Mouse (Mus musculus) stomach, embryonic 16.5 days (tissue): ENCODE results near the gene Atp4a. TPM values are rescaled to one million over a fixed set of nuclear protein-coding genes. Genes with fewer than 3 reads are reported as not detected.
A peak's percentile ranks its signal among the peaks of the same experiment; 100 is the strongest.

Experiments used
- ATAC-seq: fragments of 200-750 bp; cut with Nextera tagmentation; 2 replicates; pipeline ENCODE4 v1.8.0; 2017; ENCODE audit warnings: moderate number of reproducible peaks, moderate TSS enrichment; ENCODE audit not compliant: insufficient read depth, low FRiP score
- H3K27ac ChIP-seq: fragments of 300-500 bp; sonication (generic); 2 replicates; pipeline ENCODE4 v1.5.1; 2014; ENCODE audit warnings: low read length
- H3K27me3 ChIP-seq: fragments of 300-500 bp; sonication (generic); 2 replicates; pipeline ENCODE4 v1.6.1; 2014; ENCODE audit warnings: low read length, control low read depth, mixed read lengths; ENCODE audit not compliant: control insufficient read depth, insufficient read depth
- H3K36me3 ChIP-seq: fragments of 300-500 bp; sonication (generic); 2 replicates; pipeline ENCODE4 v1.6.1; 2014; ENCODE audit warnings: low read length; ENCODE audit not compliant: control insufficient read depth, insufficient read depth
- H3K4me1 ChIP-seq: fragments of 300-500 bp; sonication (generic); 2 replicates; pipeline ENCODE4 v1.6.1; 2014; ENCODE audit warnings: low read length, control low read depth, mixed read lengths; ENCODE audit not compliant: control insufficient read depth, insufficient read depth
- H3K4me2 ChIP-seq: fragments of 300-500 bp; sonication (generic); 2 replicates; pipeline ENCODE4 v1.6.1; 2014; ENCODE audit warnings: low read depth, low read length, mixed read lengths
- H3K4me3 ChIP-seq: fragments of 300-500 bp; sonication (generic); replicated peaks from 2 replicates; pipeline ENCODE4 v1.5.1; 2014; ENCODE audit warnings: mild to moderate bottlenecking, low read length
- H3K9ac ChIP-seq: fragments of 300-500 bp; sonication (generic); 2 replicates; pipeline ENCODE4 v1.6.1; 2014; ENCODE audit warnings: low read length
- H3K9me3 ChIP-seq: fragments of 300-500 bp; sonication (generic); replicated peaks from 2 replicates; pipeline ENCODE4 v1.6.1; 2016; ENCODE audit warnings: low read length, control low read depth; ENCODE audit not compliant: control insufficient read depth
- WGBS: fragments of 180-500 bp; shearing (Covaris S2); extraction: QIAGEN DNeasy Blood & Tissue Kit; methylation state at CpG from one replicate; pipeline ENCODE4 v1.1.7; 2014; 5-methylcytosine and 5-hydroxymethylcytosine counted together
- polyA plus RNA-seq: library from polyadenylated mRNA; unstranded; fragments of >200 nt; fragmentation: Nextera tagmentation; extraction: Ambion mirVana; gene quantifications from 2 replicates; pipeline ENCODE4 v1.2.1, GENCODE M21; 2015

Gene Atp4a
- polyA plus RNA-seq, 1 experiment from 2014 or later: 22.3 TPM

DNA sequence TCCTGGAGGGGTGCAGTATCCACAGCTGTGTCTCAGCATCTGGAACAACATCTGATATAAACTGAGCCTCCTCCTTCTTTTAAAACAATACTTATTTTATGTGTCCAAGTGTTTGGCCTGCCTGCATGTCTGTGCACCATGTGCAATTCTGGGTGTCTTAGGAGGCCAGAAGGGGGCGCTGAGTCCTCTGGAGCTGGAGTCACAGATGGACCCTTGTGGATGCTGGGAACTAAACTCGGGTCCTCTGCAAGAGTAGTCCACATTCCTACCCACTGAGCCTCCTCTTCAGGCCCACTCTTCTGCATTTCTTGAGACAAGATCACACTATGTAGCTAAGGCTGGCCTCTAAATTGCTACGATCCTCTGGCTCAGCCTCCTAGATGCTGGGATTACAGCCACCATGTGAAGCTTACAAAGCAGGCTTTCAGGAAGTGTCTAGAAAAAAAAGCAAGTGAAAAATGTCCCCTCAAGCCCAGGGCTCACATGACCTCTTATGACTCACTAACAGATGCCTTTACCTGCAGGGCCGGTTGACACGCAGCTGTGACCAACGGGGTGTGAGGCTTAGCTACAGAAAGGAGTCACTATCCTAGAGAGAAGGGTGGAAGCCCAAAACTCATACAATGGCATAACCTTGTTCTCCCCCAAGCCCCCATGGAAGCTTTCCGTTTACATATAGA lies 35.7 kb downstream of the Atp4a start:
- Histone ChIP-seq H3K27ac (peak overlapping the region; percentile 49; the same call in 1 of the 2 replicates), H3K27me3 (no peaks in the 10 kb centered on the region), H3K9me3 (no peaks in the 10 kb centered on the region; the same call in 1 of the 2 replicates), H3K4me2 (no peak overlapping the region), H3K4me3 (no peak overlapping the region), H3K9ac (no peak overlapping the region), H3K36me3 (no peaks in the 10 kb centered on the region), H3K4me1 (no peaks in the 10 kb centered on the region)
- no peak for ATAC-seq
- WGBS: 74% methylated on average over 7 of the region's 7 CpGs

DNA sequence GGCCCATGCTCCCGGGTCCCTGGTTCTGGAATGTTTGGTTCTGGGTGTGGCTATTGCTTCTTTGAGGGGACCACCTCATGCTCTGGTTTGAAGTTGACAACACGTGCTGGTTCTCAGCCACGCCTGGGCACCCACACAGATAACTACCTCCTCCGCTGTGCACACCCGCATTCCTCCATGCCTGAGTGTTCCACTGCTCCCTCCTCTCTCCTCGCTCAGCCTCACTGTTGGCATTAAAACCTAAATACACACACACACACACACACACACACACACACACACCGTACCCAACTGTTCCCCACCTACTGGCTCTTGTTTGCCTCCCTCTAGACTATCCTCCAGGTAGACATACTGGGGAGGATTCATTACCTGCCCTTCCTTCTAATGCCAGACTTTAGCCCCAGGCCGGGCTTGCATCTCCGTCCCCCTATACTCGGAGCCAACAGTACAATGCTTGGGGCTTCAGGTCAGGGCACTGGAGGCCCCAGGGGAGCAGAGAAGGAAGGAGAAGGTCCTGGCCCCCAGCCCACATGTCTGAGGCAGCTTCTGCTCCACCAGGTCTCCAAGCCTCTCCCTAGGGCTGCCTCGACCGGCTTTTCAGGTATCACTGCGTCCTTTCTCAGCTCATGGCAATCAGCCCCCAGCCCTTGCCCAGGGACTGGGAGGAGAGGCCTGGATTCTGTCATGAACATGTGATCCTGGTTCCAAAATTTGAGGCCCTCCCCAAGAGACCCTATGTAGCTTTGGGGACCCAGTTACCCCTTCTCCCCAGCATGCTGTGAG lies 38.0 kb downstream of the Atp4a start:
- H3K4me3 ChIP-seq: no peak overlapping the region
- WGBS: 68% methylated on average over 13 of the region's 13 CpGs
- no peaks in the 10 kb centered on the region for H3K27me3 ChIP-seq
- peak overlapping the region; percentile 77 for H3K27ac ChIP-seq
- no peak overlapping the region for H3K4me2 ChIP-seq
- peaks cover 7% of the 10 kb centered on the region; the same call in 1 of the 2 replicates for H3K9me3 ChIP-seq
- ATAC-seq: peak; percentile 76; the same call in 1 of the 2 replicates
- H3K4me1 ChIP-seq: no peaks in the 10 kb centered on the region
- H3K9ac ChIP-seq: peak overlapping the region; percentile 54; the same call in 1 of the 2 replicates
- peaks cover 7% of the 10 kb centered on the region; the same call in 1 of the 2 replicates for H3K36me3 ChIP-seq

- Histone ChIP-seq H3K9ac (peak within 1 kb of the TSS; percentile 54; the same call in 1 of the 2 replicates), H3K27ac (peak within 1 kb of the TSS; percentile 77), H3K36me3 (peaks cover 8% of the 10 kb centered on the region; the same call in 1 of the 2 replicates), H3K4me2 (no peak within 1 kb of the TSS), H3K4me3 (no peak within 1 kb of the TSS), H3K4me1 (no peaks in the 10 kb centered on the region), H3K27me3 (no peaks in the 10 kb centered on the region), H3K9me3 (peaks cover 9% of the 10 kb centered on the region; the same call in 1 of the 2 replicates)
- peak; percentile 35; the same call in 1 of the 2 replicates for ATAC-seq
- 48% methylated on average over 5 of the region's 5 CpGs for WGBS
Observed at GRCm38 (mm10) chr7:30751086-30751669, 39.2 kb downstream of the Atp4a start, which contains the start of gene Sbsn. TSS of gene Sbsn (plus strand) at chr7:30751471.

DNA sequence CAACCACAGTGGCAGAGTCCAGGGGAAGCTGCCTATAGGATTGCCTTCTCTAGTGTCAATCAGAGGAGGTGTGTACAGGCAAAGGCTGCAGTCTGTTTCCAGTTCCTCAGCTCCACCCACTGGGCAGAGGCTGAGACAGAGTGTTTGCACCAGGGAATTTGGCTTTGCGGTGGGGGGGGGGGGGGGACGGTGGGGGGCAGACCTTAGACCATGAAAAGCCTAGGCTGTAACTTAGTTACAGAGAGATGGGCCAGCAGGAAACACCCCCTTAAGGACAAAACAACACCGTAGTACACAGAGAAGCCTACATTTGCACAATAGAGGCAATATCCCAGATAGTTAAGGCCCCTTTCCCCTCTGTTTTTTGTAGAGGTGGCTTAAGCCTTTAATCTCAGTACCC lies 45.0 kb downstream of the Atp4a start:
- ATAC-seq: no peak
- peaks cover 8% of the 10 kb centered on the region; the same call in 1 of the 2 replicates for H3K36me3 ChIP-seq
- H3K27ac ChIP-seq: no peak overlapping the region
- no peak overlapping the region for H3K4me2 ChIP-seq
- H3K4me1 ChIP-seq: 0 out of 2 replicates have a peak, but pooled peaks cover 3% of the 10 kb centered on the region
- H3K27me3 ChIP-seq: no peaks in the 10 kb centered on the region
- H3K9ac ChIP-seq: no peak overlapping the region
- H3K4me3 ChIP-seq: no peak overlapping the region
- WGBS: 73% methylated on average over 3 of the region's 3 CpGs
- H3K9me3 ChIP-seq: peaks cover 9% of the 10 kb centered on the region; the same call in 1 of the 2 replicates

DNA sequence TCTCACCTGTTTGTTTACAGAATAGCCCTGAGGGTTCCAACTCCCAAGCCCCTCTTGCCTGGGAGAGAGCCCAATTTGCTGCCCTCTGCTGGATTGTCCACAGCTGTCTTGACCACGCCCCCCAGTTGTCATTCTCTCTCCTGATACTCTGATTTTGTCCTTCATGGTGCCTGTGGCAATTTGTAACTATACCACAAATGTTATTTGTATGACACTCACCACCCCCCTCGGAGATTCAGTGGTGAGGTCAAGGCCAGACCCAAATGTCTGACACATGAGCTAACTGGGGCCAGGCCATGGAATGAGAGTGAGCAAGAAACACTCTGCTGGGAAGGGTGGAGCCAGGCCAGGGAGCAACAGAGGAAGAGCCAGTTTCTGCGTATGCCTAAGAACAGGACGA lies 46.8 kb downstream of the Atp4a start:
- 0 out of 2 replicates have a peak, but pooled peaks cover 3% of the 10 kb centered on the region for H3K4me1 ChIP-seq
- H3K4me3 ChIP-seq: no peak overlapping the region
- H3K9ac ChIP-seq: no peak overlapping the region
- 20% methylated on average over 4 of the region's 4 CpGs for WGBS
- peak overlapping the region; percentile 49; the same call in 1 of the 2 replicates for H3K27ac ChIP-seq
- no peak overlapping the region for H3K4me2 ChIP-seq
- peaks cover 8% of the 10 kb centered on the region; the same call in 1 of the 2 replicates for H3K36me3 ChIP-seq
- ATAC-seq: peak; percentile 14; the same call in 1 of the 2 replicates
- no peaks in the 10 kb centered on the region for H3K27me3 ChIP-seq
- peaks cover 9% of the 10 kb centered on the region; the same call in 1 of the 2 replicates for H3K9me3 ChIP-seq

- Histone ChIP-seq H3K4me1 (0 out of 2 replicates have a peak, but pooled peaks cover 3% of the 10 kb centered on the region), H3K4me2 (no peak overlapping the region), H3K27ac (no peak overlapping the region), H3K9ac (no peak overlapping the region), H3K9me3 (no peaks in the 10 kb centered on the region), H3K27me3 (no peaks in the 10 kb centered on the region), H3K36me3 (no peaks in the 10 kb centered on the region), H3K4me3 (no peak overlapping the region)
- 67% methylated on average over 4 of the region's 4 CpGs for WGBS
- no peak for ATAC-seq
Observed at GRCm38 (mm10) chr7:30761769-30762352, 49.9 kb downstream of the Atp4a start.

GRCm38 (mm10) chr7:30763456-30763855 lies 51.4 kb downstream of the Atp4a start, which contains the start of gene Dmkn:
TSS of gene Dmkn (plus strand) at chr7:30763756.
- 57% methylated on average over 5 of the region's 5 CpGs for WGBS
- no peak within 1 kb of the TSS; the same call in 1 of the 2 replicates for H3K9ac ChIP-seq
- no peaks in the 10 kb centered on the region for H3K36me3 ChIP-seq
- no peaks in the 10 kb centered on the region for H3K27me3 ChIP-seq
- no peak within 1 kb of the TSS for H3K4me2 ChIP-seq
- 0 out of 2 replicates have a peak, but pooled peaks cover 3% of the 10 kb centered on the region for H3K4me1 ChIP-seq
- ATAC-seq: peak; percentile 32; the same call in 1 of the 2 replicates
- no peaks in the 10 kb centered on the region for H3K9me3 ChIP-seq
- H3K4me3 ChIP-seq: no peak within 1 kb of the TSS
- peak within 1 kb of the TSS; percentile 46; the same call in 1 of the 2 replicates for H3K27ac ChIP-seq

DNA sequence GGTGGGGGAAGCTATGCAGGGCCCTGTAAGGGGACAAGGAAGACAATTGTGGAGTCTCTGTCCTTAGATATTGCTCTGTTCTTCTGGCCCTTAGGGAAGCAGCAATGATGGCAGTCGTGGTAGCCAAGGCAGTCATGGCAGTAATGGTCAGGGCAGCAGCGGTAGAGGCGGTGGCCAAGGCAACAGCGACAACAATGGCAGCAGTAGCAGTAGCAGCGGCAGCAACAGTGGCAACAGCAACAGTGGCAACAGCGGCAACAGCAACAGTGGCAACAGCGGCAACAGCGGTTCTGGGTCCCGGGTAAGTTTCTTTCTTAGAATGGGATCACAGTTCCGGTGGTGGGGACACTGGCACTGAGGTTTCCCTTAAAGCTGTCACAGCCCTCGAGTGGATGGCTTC lies 53.2 kb downstream of the Atp4a start:
- Histone ChIP-seq H3K4me2 (no peak overlapping the region), H3K9ac (no peak overlapping the region), H3K27me3 (no peaks in the 10 kb centered on the region), H3K36me3 (no peaks in the 10 kb centered on the region), H3K4me3 (no peak overlapping the region), H3K9me3 (no peaks in the 10 kb centered on the region), H3K4me1 (no peaks in the 10 kb centered on the region), H3K27ac (no peak overlapping the region)
- WGBS: 37% methylated on average over 11 of the region's 11 CpGs
- no peak for ATAC-seq
